Mouse (Mus musculus): ENCODE data around the gene Dnajc19.

The Dnajc19 gene

DNA sequence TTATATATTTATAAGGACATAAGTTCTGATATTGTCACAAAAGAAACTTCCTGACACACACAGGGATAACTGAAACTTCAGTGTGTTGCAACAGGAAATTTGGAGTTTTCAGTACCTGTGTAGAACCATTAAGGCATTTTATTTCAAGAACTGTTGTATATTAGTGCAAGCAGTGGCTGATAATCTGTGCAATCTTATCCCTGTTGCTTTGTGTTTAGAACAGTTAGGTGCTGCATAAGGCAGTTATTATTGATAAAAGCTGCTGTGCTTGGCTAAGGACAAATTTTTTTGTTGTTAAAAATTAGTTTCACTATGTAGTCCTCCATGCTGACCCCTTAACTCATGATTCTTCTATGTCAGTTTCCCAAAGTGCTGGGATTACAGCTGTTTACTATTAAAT is 52.2 kb downstream of the Dnajc19 start:
- no peak for DNase-seq

- DNase-seq = no peak
These were observed 59.8 kb downstream of the Dnajc19 start for GRCm38 (mm10) chr3:34021259-34021828.

DNA sequence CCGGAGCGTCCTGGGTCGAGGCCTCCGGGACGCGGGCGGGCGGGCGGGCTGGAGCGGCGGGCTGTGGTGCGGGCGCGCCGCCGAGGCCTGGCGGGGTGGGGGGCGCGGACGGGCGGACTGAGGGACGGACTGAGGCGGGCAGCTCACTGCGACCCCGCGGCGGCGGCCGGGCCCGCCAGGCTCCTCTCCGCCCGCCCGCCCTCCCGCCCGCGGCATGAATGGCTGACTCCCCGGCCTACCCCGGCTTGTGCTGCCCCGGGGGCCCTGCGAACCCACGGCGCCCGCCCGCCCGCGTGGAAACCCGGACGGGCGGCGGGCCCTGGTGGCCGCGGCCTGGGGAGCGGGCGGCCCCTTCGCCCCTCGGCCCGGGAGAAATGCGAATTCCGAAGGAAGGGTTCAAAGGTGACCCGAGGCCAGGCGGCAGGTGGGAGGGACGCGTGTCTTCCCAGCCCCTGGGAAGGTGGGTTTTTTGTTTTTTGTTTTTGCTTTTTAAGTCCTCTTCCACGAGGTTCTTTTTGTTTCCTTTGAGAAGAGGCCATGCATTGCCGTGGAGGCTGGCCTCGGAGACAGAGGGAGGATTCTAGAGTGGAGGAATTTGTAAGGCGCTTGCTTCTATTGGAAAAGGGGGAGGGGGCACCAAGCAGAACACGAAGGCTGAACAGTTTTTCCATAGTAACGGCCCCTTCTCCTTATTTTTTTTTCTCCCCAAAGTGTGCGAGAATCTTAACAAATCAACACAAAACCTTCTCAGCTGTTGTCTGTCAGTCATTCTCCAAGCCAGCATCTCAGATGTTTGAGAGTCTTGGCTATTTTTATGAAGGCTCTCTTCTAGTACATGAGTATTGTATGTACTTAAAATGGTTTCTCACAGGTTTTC is 60.5 kb downstream of the Dnajc19 start:
- peak; percentile 41 for DNase-seq

GRCm38 (mm10) chr3:34019540-34020381 is 61.4 kb downstream of the Dnajc19 start, which contains the start of gene Fxr1:
TSS of gene Fxr1 (plus strand) at chr3:34019943.
- DNase-seq = peak; percentile 89

GRCm38 (mm10) chr3:34008191-34008590 is 72.9 kb downstream of the Dnajc19 start:
- no peak for DNase-seq

DNA sequence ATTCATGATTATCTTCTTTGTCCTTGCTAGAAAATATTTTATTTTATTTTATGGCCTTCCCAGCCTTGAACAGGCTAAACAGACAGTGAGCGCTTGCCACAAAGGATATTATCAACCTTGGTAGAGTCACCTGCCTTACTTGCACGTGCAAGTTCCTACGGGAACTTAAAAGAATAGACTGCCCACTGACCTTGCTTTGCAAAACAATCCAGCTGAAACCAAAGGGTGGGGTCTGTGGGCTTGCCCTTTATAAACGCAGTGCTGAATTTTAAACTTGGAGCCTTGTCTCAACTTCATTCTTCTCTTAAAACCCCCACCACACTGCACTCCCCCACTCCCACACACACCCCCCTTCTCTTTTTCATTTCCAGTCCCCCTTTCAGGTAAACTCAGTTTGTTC is 73.5 kb downstream of the Dnajc19 start:
- no peak for DNase-seq

- no peak for DNase-seq
These were observed 74.3 kb downstream of the Dnajc19 start for GRCm38 (mm10) chr3:34006824-34007223.

GRCm38 (mm10) chr3:34006301-34006700 is 74.8 kb downstream of the Dnajc19 start:
- no peak for DNase-seq

Data from thymus, postnatal 14 days (tissue).